Mouse (Mus musculus) testis, postnatal 10 days (tissue): ENCODE results near the gene Wdpcp.
A peak's percentile ranks its signal among the peaks of the same experiment; 100 is the strongest.

Source experiments
- DNase-seq: peaks from one replicate; pipeline ENCODE4 v3.0.0; 2021; ENCODE audit warnings: low spot score

Gene Wdpcp

DNA sequence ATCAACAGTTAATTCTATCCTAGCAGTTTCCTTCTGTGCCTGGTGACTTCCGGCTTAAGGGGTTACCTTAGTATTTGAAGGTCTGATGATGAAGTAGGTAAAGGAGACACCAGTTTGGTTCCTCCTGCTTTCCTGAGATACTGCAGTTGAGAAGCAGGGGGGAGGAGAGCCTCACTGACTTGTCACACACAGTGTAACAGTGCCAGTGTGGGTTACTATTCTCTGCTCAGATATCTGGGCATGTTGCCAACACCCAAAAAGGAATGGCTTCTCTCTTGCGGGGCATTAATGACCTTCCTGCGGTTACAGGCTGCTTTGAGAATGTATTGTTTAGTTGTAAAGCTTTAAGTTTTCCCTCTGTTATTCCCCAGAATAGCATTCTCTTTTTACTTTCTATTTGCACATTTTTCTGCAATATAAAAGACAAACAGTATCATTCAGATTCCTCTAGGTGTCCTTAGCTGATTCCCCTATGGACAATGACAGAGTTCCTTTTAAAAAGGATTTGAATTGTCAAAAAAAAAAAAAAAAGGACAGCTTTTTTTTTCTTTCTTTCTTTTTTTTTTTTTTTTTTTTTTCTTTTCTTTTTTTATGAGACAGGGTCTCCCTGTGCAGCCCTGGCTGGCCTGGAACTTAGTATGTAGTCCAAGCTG is 2.5 kb upstream of the Wdpcp start:
- peak; percentile 54 for DNase-seq

DNA sequence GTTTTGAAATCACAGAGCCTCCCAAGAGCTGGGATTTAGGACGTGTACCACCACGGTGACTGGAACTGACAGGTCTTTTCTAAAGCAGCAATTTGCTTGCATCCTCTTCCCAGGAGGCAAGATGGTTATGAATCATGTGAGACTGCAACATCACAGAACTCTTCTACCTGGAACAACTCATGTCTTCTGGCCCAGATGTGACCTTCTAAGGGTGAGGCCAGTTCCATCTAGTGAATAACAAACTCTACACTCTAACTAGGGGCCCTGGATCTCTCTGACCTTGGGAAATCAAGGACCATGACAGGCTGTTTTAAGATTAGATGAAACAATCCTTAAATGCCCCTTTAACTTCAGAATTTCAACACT is 1.9 kb upstream of the Wdpcp start:
- DNase-seq: no peak

- DNase-seq: no peak
These were observed 1.1 kb upstream of the Wdpcp start for GRCm38 (mm10) chr11:21570973-21571372.

GRCm38 (mm10) chr11:21581472-21581871 is 9.4 kb downstream of the Wdpcp start:
- DNase-seq: no peak

GRCm38 (mm10) chr11:21583286-21583685 is 11.3 kb downstream of the Wdpcp start:
- no peak for DNase-seq

- DNase-seq: no peak
These were observed 30.5 kb downstream of the Wdpcp start for GRCm38 (mm10) chr11:21602497-21602896.

- no peak for DNase-seq
These were observed 43.9 kb downstream of the Wdpcp start for GRCm38 (mm10) chr11:21615915-21616314.

DNA sequence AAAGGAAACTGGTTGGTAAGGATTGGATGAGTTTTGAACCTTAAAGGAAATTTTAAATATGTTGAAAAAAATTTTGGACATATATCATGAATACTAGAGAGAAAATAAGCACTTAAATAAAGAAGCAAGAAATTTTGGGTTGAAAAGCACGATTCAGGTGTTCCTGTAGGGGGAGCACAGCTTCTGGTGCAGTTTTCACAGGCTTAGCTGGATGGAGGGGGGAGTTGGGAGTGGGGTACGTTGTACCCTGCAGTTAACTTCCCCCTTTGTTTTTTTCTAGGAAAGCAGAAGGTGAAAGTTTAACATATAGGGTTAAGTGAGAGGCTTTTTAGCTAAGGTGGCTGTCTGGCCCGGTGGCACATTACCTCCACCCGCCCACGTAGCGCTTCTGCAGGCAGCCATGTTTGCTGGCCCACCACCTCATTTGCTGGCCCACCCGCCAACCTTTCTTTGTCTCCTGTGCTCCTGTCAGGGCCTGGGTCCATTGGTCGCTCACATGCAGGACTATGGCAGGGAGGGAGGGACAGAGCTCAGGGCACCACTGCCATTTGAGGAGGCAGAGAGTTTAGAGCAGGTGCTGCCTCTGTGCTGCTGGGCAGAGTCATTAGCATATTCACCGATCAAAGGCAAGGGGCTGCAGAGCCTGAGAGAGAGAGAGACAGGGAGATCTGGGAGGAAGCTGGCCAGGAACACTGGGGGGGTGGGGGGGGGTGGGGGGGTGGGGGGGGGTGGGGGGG is 62.3 kb downstream of the Wdpcp start:
- DNase-seq: no peak

DNA sequence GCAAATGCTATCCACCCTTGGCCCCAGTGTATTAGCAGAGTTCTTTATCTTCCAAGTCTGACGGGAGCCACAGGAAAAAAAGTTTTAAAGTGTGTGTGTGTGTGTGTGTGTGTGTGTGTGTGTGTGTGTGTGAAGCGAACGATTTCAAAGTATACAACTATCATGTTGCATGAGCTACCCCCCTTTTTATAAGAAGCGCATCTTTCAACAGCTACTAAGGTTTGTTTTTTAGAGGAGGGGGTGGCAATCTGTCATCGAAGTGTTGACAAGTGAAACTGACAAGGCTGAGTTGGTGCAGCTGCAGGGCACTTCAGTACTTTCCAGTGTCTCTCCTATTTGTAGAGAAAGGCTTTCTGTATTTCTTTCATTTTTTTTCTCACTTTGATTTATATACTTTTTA is 66.3 kb downstream of the Wdpcp start:
- no peak for DNase-seq

DNA sequence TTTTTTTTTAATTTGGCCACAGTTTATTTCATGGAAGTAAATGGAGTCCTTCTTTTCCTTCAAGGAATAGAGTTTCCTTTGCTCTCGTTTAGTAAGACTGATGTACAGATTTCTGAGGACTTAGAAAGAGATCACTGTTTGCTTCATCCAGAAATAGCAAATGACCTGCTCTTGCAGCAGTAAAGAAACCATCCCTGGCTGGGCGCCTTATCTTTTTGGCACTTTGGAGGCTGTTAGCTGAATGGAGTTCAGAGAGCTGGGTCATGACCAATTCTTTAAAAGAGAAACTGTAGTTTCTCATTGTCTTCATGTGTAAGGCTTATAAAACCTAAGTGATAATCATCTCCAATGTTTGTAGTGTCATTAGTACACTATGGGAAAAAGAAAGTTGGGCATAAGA is 67.5 kb downstream of the Wdpcp start:
- peak; percentile 53 for DNase-seq

DNA sequence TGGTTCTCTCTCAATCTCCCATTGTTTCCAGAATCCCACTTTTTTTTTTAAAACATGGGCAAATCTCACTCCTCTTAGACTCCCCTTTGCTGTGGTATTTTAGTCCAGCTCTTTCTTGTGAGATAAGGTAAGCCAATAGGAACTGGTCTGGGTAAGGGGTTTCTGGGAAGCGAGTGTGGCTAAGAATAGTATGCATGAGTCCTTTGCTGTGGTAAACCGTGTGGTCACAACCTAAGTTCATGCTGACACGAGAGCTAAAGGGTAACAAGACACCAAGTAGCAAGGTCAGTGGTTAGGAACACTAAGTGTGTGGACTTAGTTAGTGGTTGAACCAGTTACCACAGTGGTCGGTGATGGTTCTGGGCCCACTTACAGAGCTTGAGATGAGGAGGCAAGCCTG is 72.2 kb downstream of the Wdpcp start:
- no peak for DNase-seq

- DNase-seq: no peak
These were observed 74.1 kb downstream of the Wdpcp start for GRCm38 (mm10) chr11:21646136-21646535.

DNA sequence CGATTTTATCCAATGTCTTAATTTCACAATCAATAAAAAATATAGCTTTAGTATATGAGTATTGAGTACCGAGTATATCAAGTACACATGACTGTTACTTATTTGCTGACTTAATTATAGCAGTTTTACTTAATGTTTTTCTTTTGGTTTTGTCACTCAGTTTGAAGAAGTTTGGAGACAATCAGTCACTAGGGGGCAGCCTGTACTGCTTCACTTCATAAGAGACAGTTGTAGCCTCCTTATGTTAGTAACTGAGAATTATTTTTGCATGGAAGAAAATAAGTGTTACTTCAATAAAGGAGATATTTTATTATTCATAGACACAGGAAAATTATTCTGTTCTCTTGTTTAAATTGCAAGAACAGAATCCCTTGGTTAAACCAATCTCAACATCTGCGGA is 87.0 kb downstream of the Wdpcp start:
- no peak for DNase-seq

- no peak for DNase-seq
These were observed 105.0 kb downstream of the Wdpcp start for GRCm38 (mm10) chr11:21677034-21677433.

DNA sequence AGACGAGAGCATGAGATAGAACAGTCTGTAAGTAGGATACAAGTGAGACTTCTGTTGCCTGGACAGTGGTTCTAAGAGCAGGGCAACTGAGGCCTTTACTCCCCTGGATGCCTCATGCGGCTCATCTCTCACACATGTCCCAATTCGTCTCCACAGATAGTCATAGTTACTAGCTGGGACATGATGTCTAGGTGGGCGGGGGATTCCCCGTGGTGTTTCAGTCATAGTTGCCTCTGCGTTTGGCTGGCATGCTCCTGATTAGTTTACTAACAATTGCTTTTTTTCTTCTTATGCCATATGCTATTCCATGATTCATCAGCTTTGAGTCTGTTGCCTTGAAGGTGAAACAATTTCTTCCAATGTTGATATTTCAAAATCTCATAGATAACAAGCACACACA is 116.4 kb downstream of the Wdpcp start:
- DNase-seq: no peak

- DNase-seq: no peak
These were observed 118.7 kb downstream of the Wdpcp start for GRCm38 (mm10) chr11:21690730-21691129.

GRCm38 (mm10) chr11:21694087-21694486 is 122.1 kb downstream of the Wdpcp start:
- DNase-seq: no peak

DNA sequence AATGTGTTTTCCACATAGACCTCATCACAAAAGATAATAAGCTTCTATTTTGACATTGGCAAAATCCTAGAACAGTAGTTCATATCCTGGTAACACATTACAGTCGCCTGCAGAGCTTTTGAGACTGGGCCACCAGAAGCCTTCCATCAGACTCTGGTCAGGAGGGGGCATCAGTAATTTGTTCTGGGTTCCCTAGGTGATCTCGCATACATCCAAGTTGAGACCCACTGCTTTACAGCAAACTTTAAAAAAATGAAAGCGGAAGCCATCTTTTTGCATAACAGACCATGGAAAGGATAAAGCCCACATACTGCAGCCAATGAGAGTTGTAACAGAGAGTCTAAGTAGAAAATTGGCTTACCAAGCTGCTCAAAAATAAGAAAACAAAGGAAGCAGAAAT is 125.6 kb downstream of the Wdpcp start:
- no peak for DNase-seq

- no peak for DNase-seq
These were observed 141.5 kb downstream of the Wdpcp start for GRCm38 (mm10) chr11:21713508-21713907.

DNA sequence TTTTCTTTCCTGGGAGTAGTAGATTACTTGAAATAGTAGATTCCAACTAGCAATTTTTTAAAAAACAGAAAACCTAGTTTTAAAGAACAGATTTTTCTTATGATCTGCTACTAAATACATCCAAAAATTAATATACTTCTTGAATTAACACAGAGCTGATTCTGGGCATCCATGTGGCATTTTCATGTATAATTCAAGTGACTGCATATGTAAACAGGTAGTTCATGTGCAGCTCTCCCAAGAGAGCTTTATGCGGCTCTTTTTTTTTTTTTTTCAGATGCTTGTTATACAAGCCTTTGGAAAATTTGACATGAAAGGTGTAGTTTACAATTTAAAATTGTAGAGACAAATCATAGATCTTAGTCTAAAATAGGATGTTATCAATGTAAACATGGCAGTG is 142.0 kb downstream of the Wdpcp start:
- DNase-seq: no peak

GRCm38 (mm10) chr11:21726329-21726728 is 154.3 kb downstream of the Wdpcp start:
- DNase-seq: no peak

DNA sequence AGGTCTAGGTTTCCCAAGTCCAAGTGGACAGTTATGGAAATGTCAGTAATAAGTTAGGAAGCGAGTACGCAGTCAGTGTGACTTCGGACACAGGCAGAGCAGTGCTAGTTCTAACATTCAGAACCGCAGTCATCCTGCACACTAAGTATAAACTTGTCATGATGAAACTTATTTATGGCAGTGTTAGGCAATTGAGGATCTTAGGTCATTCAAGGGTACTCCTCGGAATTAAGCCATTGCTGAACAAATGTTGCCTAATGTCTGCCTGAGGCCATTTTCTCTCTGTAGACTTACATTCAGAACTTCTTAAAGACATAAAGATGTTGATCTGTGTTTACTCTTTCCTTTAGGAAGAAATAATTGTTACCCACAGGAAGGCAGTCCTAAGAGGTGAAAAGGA is 157.0 kb downstream of the Wdpcp start:
- DNase-seq: no peak

- DNase-seq: no peak
These were observed 157.9 kb downstream of the Wdpcp start for GRCm38 (mm10) chr11:21729961-21730360.

- no peak for DNase-seq
These were observed 163.2 kb downstream of the Wdpcp start for GRCm38 (mm10) chr11:21735272-21735671.
